Mouse (Mus musculus) neural tube, embryonic 11.5 days (tissue): ENCODE measurements at regions not wholly inside any gene's neighbourhood (a gene's known extent, or its start where the extent isn't known, plus 50 kb on each side); places are given as distances from the start of the nearest gene placed in this dataset.
A peak's percentile ranks its signal among the peaks of the same experiment; 100 is the strongest.

Source experiments
- ATAC-seq: fragments of 200-750 bp; cut with Nextera tagmentation; 2 replicates; pipeline ENCODE4 v1.8.0; 2017; ENCODE audit warnings: moderate number of reproducible peaks, mild to moderate bottlenecking, moderate TSS enrichment, moderate library complexity; ENCODE audit not compliant: insufficient read depth, low FRiP score, low TSS enrichment
- DNase-seq: peaks from one replicate; pipeline ENCODE4 v3.0.0-alpha.2; 2015; ENCODE audit warnings: low spot score
- H3K27ac ChIP-seq: fragments of 300-500 bp; sonication (generic); 2 replicates; pipeline ENCODE4 v1.5.1; 2014; ENCODE audit warnings: low read depth, mild to moderate bottlenecking, low read length
- H3K27me3 ChIP-seq: fragments of 300-500 bp; sonication (generic); 2 replicates; pipeline ENCODE4 v1.6.1; 2014; ENCODE audit warnings: mild to moderate bottlenecking, low read length, mixed read lengths; ENCODE audit not compliant: control insufficient read depth, insufficient read depth
- H3K36me3 ChIP-seq: fragments of 300-500 bp; sonication (generic); 2 replicates; pipeline ENCODE4 v1.6.1; 2014; ENCODE audit warnings: mild to moderate bottlenecking, low read length, moderate library complexity, mixed read lengths; ENCODE audit not compliant: control insufficient read depth, insufficient read depth
- H3K4me1 ChIP-seq: fragments of 300-500 bp; sonication (generic); 2 replicates; pipeline ENCODE4 v1.6.1; 2014; ENCODE audit warnings: low read length, mixed read lengths; ENCODE audit not compliant: control insufficient read depth, insufficient read depth
- H3K4me2 ChIP-seq: fragments of 300-500 bp; sonication (generic); 2 replicates; pipeline ENCODE4 v1.6.1; 2014; ENCODE audit warnings: low read depth, mild to moderate bottlenecking, moderate library complexity
- H3K4me3 ChIP-seq: fragments of 300-500 bp; sonication (generic); 2 replicates; pipeline ENCODE4 v1.5.1; 2014; ENCODE audit warnings: low read depth, low read length
- H3K9ac ChIP-seq: fragments of 300-500 bp; sonication (generic); 2 replicates; pipeline ENCODE4 v1.6.1; 2014; ENCODE audit warnings: mild to moderate bottlenecking, low read length
- H3K9me3 ChIP-seq: fragments of 300-500 bp; sonication (generic); 2 replicates; pipeline ENCODE4 v1.6.1; 2016; ENCODE audit warnings: low read length; ENCODE audit not compliant: control insufficient read depth
- WGBS: fragments of 180-500 bp; shearing (Covaris S2); extraction: QIAGEN DNeasy Blood & Tissue Kit; methylation state at CpG from one replicate; pipeline ENCODE4 v1.1.7; 2014; 5-methylcytosine and 5-hydroxymethylcytosine counted together

GRCm38 (mm10) chr2:98439532-98439931 lies 222.5 kb upstream of the Gm10801 start:
- no peak for DNase-seq
- Histone ChIP-seq H3K36me3 (no peaks in the 10 kb centered on the region), H3K27me3 (no peaks in the 10 kb centered on the region), H3K4me1 (no peaks in the 10 kb centered on the region), H3K4me3 (no peak overlapping the region), H3K9ac (no peak overlapping the region), H3K9me3 (no peaks in the 10 kb centered on the region), H3K4me2 (no peak overlapping the region), H3K27ac (no peak overlapping the region)
- 87% methylated on average over 2 of the region's 2 CpGs for WGBS
- no peak for ATAC-seq

GRCm38 (mm10) chr2:98481533-98481932 lies 180.5 kb upstream of the Gm10801 start:
- H3K4me1 ChIP-seq, result no peaks in the 10 kb centered on the region
- no peak overlapping the region for H3K27ac ChIP-seq
- DNase-seq (no peak), ATAC-seq (peak; percentile 54; the same call in 1 of the 2 replicates)
- H3K9ac ChIP-seq, result no peak overlapping the region
- no peaks in the 10 kb centered on the region for H3K27me3 ChIP-seq
- no peaks in the 10 kb centered on the region for H3K36me3 ChIP-seq
- H3K9me3 ChIP-seq, result no peaks in the 10 kb centered on the region
- H3K4me3 ChIP-seq, result no peak overlapping the region
- H3K4me2 ChIP-seq, result no peak overlapping the region
- 84% methylated on average over 1 of the region's 1 CpGs for WGBS
